Mouse (Mus musculus) neural tube, embryonic 13.5 days (tissue): ENCODE data around the gene C130074G19Rik. TPM values are rescaled to one million over a fixed set of nuclear protein-coding genes. Genes with fewer than 3 reads are reported as not detected.

Source experiments
- ATAC-seq: fragments of 200-750 bp; cut with Nextera tagmentation; 2 replicates; pipeline ENCODE4 v1.8.0; 2017; ENCODE audit warnings: low read depth, mild to moderate bottlenecking, moderate TSS enrichment, moderate library complexity
- H3K27ac ChIP-seq: fragments of 300-500 bp; sonication (generic); replicated peaks from 2 replicates; pipeline ENCODE4 v1.5.1; 2015; ENCODE audit warnings: moderate library complexity, mild to moderate bottlenecking, inconsistent platforms
- H3K27me3 ChIP-seq: fragments of 300-500 bp; sonication (generic); 2 replicates; pipeline ENCODE4 v1.6.1; 2015; ENCODE audit warnings: mild to moderate bottlenecking, inconsistent platforms
- H3K36me3 ChIP-seq: fragments of 300-500 bp; sonication (generic); 2 replicates; pipeline ENCODE4 v1.6.1; 2015; ENCODE audit warnings: mild to moderate bottlenecking, inconsistent platforms
- H3K4me1 ChIP-seq: fragments of 300-500 bp; sonication (generic); replicated peaks from 2 replicates; pipeline ENCODE4 v1.6.1; 2015; ENCODE audit warnings: inconsistent platforms
- H3K4me2 ChIP-seq: fragments of 300-500 bp; sonication (generic); 2 replicates; pipeline ENCODE4 v1.6.1; 2015; ENCODE audit warnings: inconsistent platforms, mild to moderate bottlenecking, moderate library complexity
- H3K4me3 ChIP-seq: fragments of 300-500 bp; sonication (generic); 2 replicates; pipeline ENCODE4 v1.5.1; 2015; ENCODE audit warnings: mild to moderate bottlenecking, inconsistent platforms
- H3K9ac ChIP-seq: fragments of 300-500 bp; sonication (generic); 2 replicates; pipeline ENCODE4 v1.6.1; 2015; ENCODE audit warnings: moderate library complexity, mild to moderate bottlenecking, inconsistent platforms
- H3K9me3 ChIP-seq: fragments of 300-500 bp; sonication (generic); 2 replicates; pipeline ENCODE4 v1.6.1; 2016; ENCODE audit warnings: inconsistent platforms
- WGBS: fragments of 180-500 bp; shearing (Covaris S2); methylation state at CpG from one replicate; pipeline ENCODE4 v1.1.7; 2015; 5-methylcytosine and 5-hydroxymethylcytosine counted together
- polyA plus RNA-seq: library from polyadenylated mRNA; unstranded; fragments of >200 nt; fragmentation: Nextera tagmentation; extraction: Ambion mirVana; gene quantifications from 2 replicates; pipeline ENCODE4 v1.2.1, GENCODE M21; 2015

The C130074G19Rik gene
- polyA plus RNA-seq, 1 experiment from 2014 or later, result 1.2 TPM

DNA sequence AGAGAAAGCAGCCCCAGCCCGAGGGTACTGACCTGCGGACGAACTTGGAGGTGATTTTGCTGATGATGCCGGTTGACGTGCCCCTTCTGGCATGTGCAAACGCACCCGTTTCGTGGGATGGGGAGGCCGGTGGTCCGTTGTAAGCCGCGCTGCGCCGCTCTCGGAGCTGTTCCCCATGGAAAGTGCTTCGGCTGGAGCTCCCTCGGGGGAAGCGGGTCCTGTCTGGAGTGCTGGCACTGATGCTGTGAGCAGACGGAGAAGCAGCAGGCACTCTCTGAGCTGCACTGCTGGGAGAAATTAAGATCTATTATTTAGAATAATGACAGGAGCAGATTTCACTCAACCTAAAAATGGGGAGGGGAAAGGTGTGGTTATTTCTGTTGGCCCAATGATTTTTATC lies 22.4 kb upstream of the C130074G19Rik start:
- peaks cover 43% of the 10 kb centered on the region for H3K4me1 ChIP-seq
- peak; percentile 90 for ATAC-seq
- 0 out of 2 replicates have a peak overlapping the region, but pooled peaks have one; percentile 22 for H3K9ac ChIP-seq
- H3K4me3 ChIP-seq, result no peak overlapping the region
- no peaks in the 10 kb centered on the region for H3K9me3 ChIP-seq
- H3K4me2 ChIP-seq, result peak overlapping the region; percentile 9; the same call in 1 of the 2 replicates
- H3K27ac ChIP-seq, result peak overlapping the region; percentile 81
- H3K36me3 ChIP-seq, result peaks cover 79% of the 10 kb centered on the region
- H3K27me3 ChIP-seq, result no peaks in the 10 kb centered on the region
- WGBS, result 45% methylated on average over 19 of the region's 19 CpGs

DNA sequence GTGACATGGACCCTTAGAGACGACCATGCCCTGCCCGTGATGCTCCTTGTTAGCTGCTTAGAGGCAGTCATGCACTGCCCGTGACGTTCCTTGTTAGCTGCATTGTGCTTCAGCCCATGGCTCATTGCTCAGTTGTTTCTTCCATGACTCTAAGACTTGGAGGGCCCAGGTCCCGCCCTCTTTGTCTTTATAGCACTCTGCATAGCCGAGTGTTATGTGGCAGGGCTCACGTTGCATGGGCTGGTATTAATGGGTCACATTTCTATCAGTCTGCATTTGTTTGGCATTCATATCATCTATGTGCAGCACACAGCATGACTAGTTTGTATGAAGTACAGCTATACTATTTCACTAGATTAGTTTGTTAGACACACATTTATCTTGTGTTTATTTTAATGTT lies 20.7 kb upstream of the C130074G19Rik start:
- Histone ChIP-seq H3K9me3 (no peaks in the 10 kb centered on the region), H3K27me3 (no peaks in the 10 kb centered on the region), H3K4me3 (no peak overlapping the region), H3K4me1 (peaks cover 41% of the 10 kb centered on the region), H3K36me3 (peaks cover 77% of the 10 kb centered on the region), H3K4me2 (no peak overlapping the region), H3K9ac (no peak overlapping the region), H3K27ac (no peak overlapping the region)
- WGBS, result 48% methylated on average over 7 of the region's 7 CpGs
- no peak for ATAC-seq

DNA sequence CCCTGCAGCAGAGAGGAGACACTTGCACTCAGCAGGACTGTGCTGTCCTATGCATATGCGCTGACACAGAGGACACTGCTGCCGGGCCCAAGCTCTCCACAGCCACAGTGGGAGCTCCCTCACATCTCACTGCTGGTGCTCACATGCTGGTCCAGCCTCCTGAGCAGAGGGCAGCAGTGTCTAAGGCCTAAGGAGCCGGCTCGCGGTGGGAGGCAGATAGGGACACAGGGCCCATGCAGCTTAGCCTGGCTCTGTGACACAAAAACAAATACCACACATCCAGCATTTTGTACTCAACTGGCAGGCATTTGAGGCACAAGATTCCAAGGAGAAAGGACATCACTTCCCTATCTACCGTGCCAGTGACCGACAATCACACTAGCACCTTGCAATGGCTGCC lies 19.9 kb upstream of the C130074G19Rik start:
- ATAC-seq, result no peak
- 69% methylated on average over 7 of the region's 7 CpGs for WGBS

GRCm38 (mm10) chr1:184897350-184897749 lies 14.3 kb upstream of the C130074G19Rik start:
- Histone ChIP-seq H3K4me2 (no peak overlapping the region), H3K27me3 (no peaks in the 10 kb centered on the region), H3K4me1 (no peaks in the 10 kb centered on the region), H3K9ac (no peak overlapping the region), H3K27ac (no peak overlapping the region), H3K4me3 (no peak overlapping the region), H3K36me3 (peaks cover 45% of the 10 kb centered on the region), H3K9me3 (no peaks in the 10 kb centered on the region)
- ATAC-seq, result no peak
- WGBS, result 83% methylated on average over 16 of the region's 16 CpGs

More for the DNA sequence above, 19.9 kb upstream of the C130074G19Rik start:
- Histone ChIP-seq H3K9ac (no peak overlapping the region), H3K4me1 (peaks cover 35% of the 10 kb centered on the region), H3K9me3 (no peaks in the 10 kb centered on the region), H3K4me3 (no peak overlapping the region), H3K27ac (no peak overlapping the region), H3K4me2 (no peak overlapping the region), H3K27me3 (no peaks in the 10 kb centered on the region), H3K36me3 (peaks cover 76% of the 10 kb centered on the region)

DNA sequence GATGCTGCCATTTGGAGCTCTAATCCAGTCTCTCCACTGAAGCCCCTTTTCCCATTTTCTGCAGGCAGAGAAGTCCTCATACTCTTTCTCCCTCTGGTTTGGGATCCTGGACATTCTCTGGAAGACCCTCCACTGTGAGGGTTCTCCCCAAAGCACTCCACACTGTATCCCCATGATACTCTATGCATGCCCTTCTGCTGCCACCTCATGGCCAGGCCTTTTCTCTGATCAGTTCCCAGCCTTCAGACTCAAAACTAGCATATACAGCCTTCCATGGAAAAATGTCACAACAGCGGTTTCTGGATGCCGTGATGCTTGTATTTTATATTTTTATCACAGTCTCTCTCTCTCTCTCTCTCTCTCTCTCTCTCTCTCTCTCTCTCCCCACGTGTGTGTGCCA lies 9.0 kb upstream of the C130074G19Rik start:
- Histone ChIP-seq H3K9ac (no peak overlapping the region), H3K36me3 (peaks cover 5% of the 10 kb centered on the region), H3K27ac (no peak overlapping the region), H3K4me2 (no peak overlapping the region), H3K9me3 (no peaks in the 10 kb centered on the region), H3K4me3 (no peak overlapping the region), H3K4me1 (no peaks in the 10 kb centered on the region), H3K27me3 (no peaks in the 10 kb centered on the region)
- 86% methylated on average over 3 of the region's 3 CpGs for WGBS
- no peak for ATAC-seq

DNA sequence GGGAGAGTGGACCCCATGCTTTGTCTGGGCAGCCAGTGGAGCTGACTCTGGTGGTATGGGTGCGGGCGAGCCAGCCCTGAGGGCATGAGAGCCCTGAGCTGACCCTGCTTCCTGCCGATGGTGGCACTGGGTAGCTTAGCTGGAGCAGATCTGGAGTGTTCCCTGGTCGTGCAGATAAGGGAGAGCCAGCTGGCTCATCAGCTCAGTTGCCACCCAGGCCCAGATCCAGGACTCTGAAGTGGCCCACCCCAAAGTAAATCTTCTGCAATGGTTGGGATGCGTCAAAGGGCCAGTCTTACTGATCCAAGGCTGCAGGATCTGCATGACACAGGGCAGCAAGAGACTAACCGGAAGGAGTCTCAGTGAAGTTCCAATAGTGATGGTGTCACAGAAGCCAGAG lies 6.4 kb upstream of the C130074G19Rik start:
- no peak for ATAC-seq
- WGBS, result 90% methylated on average over 6 of the region's 6 CpGs
- Histone ChIP-seq H3K4me3 (no peak overlapping the region), H3K4me2 (no peak overlapping the region), H3K9me3 (no peaks in the 10 kb centered on the region), H3K4me1 (no peaks in the 10 kb centered on the region), H3K36me3 (no peaks in the 10 kb centered on the region), H3K9ac (no peak overlapping the region), H3K27me3 (peaks cover 5% of the 10 kb centered on the region), H3K27ac (no peak overlapping the region)

DNA sequence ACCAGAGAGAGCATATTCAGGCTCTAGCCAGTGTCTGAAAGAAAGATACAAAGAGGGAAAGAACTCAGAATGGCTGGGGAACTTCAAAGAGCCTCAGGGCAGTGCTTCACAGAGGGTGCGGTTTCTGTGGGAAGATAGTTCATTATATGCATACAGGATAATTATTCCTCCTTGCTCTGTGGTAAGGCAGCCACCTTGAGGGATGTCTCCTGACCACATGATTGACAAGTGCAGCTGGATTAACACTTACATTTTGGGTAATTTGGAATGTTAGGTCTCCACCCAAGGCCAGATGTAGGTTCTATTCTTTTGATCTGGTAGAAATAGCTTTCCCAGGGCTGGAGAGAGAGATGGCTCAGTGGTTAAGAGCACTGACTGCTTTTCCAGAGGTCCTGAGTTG lies 3.1 kb upstream of the C130074G19Rik start:
- Histone ChIP-seq H3K4me2 (no peak overlapping the region), H3K4me1 (peaks cover 9% of the 10 kb centered on the region), H3K9ac (no peak overlapping the region), H3K9me3 (no peaks in the 10 kb centered on the region), H3K36me3 (no peaks in the 10 kb centered on the region), H3K4me3 (no peak overlapping the region), H3K27me3 (peaks cover 38% of the 10 kb centered on the region), H3K27ac (no peak overlapping the region)
- no peak for ATAC-seq
- 56% methylated on average over 1 of the region's 1 CpGs for WGBS

GRCm38 (mm10) chr1:184881861-184882260 lies 1.2 kb downstream of the C130074G19Rik start:
- H3K9me3 ChIP-seq, result no peaks in the 10 kb centered on the region
- no peaks in the 10 kb centered on the region for H3K36me3 ChIP-seq
- peaks cover 43% of the 10 kb centered on the region for H3K27me3 ChIP-seq
- ATAC-seq, result no peak
- H3K4me3 ChIP-seq, result peak overlapping the region; percentile 43
- peak overlapping the region; percentile 74; the same call in 1 of the 2 replicates for H3K4me2 ChIP-seq
- no peak overlapping the region for H3K27ac ChIP-seq
- H3K9ac ChIP-seq, result peak overlapping the region; percentile 62; the same call in 1 of the 2 replicates
- WGBS, result 72% methylated on average over 7 of the region's 7 CpGs
- H3K4me1 ChIP-seq, result peaks cover 14% of the 10 kb centered on the region

DNA sequence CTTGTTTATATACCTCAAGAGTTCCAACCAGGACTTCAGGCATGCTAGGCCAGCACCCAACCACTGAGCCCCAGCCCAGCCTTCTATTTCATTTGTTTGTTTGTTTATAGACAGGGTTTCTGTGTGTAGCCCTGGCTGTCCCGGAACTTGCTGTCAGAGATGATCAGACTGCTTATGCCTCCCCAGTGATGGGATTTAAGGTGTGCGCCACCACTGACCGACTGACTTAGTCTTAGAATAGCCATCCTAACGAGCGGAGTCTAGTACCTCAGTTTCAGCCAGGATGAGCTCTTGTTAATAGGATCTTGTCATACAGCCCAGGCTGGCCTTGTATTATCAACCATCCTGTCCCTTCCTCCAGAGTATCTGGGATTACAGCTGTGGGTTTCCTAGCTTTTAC lies 1.8 kb downstream of the C130074G19Rik start:
- Histone ChIP-seq H3K36me3 (no peaks in the 10 kb centered on the region), H3K27ac (no peak overlapping the region), H3K27me3 (peaks cover 43% of the 10 kb centered on the region), H3K4me2 (peak overlapping the region; percentile 5), H3K4me1 (peaks cover 14% of the 10 kb centered on the region), H3K9ac (no peak overlapping the region), H3K9me3 (no peaks in the 10 kb centered on the region), H3K4me3 (peak overlapping the region; percentile 43; the same call in 1 of the 2 replicates)
- WGBS, result 85% methylated on average over 5 of the region's 5 CpGs
- ATAC-seq, result no peak

GRCm38 (mm10) chr1:184878860-184879259 lies 4.2 kb downstream of the C130074G19Rik start:
- H3K9ac ChIP-seq, result no peak overlapping the region
- no peak overlapping the region for H3K27ac ChIP-seq
- no peaks in the 10 kb centered on the region for H3K9me3 ChIP-seq
- H3K4me1 ChIP-seq, result peaks cover 14% of the 10 kb centered on the region
- H3K4me2 ChIP-seq, result no peak overlapping the region
- peaks cover 32% of the 10 kb centered on the region for H3K27me3 ChIP-seq
- no peak overlapping the region for H3K4me3 ChIP-seq
- ATAC-seq, result no peak
- H3K36me3 ChIP-seq, result no peaks in the 10 kb centered on the region
- 69% methylated on average over 6 of the region's 6 CpGs for WGBS

DNA sequence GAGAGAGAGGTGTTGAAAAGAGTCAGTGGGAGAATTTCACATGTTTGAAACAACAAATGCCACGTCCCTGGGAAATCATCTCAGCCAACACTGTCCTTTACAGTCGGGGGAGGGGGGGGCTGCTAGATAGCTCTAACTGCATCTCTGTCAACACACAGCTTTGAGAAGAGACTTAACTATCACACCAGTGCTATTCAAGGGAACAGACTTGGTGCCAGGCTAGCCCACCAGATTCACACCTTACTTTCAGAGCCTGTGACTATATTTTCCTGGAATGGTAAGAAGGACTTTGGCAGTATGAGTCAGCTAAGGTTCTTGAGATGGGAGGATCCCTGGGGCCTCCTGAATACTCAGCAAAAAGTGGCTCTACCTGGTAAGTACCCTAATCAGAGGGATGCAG lies 5.7 kb downstream of the C130074G19Rik start:
- no peak for ATAC-seq
- Histone ChIP-seq H3K27me3 (peaks cover 17% of the 10 kb centered on the region), H3K27ac (no peak overlapping the region), H3K9me3 (no peaks in the 10 kb centered on the region), H3K36me3 (no peaks in the 10 kb centered on the region), H3K9ac (no peak overlapping the region), H3K4me1 (peaks cover 6% of the 10 kb centered on the region; the same call in 1 of the 2 replicates), H3K4me2 (no peak overlapping the region), H3K4me3 (no peak overlapping the region)
- WGBS, result 76% methylated on average over 2 of the region's 2 CpGs

- Histone ChIP-seq H3K27me3 (no peaks in the 10 kb centered on the region), H3K4me2 (no peak overlapping the region), H3K36me3 (no peaks in the 10 kb centered on the region), H3K9ac (no peak overlapping the region), H3K27ac (no peak overlapping the region), H3K4me3 (no peak overlapping the region), H3K4me1 (peaks cover 9% of the 10 kb centered on the region; the same call in 1 of the 2 replicates), H3K9me3 (no peaks in the 10 kb centered on the region)
- no peak for ATAC-seq
- 76% methylated on average over 11 of the region's 11 CpGs for WGBS
Observed at GRCm38 (mm10) chr1:184873910-184874309, 9.1 kb downstream of the C130074G19Rik start.
